Mouse (Mus musculus) frontal cortex, postnatal 36 days (tissue): ENCODE data around the gene Cog5.
A peak's percentile ranks its signal among the peaks of the same experiment; 100 is the strongest.

Experiments used
- DNase-seq, 2 experiments: peaks; one replicate each; pipeline ENCODE4 v3.0.0; 2022; ENCODE audit warnings: low spot score in 2 of 2

Gene Cog5

GRCm38 (mm10) chr12:31938391-31938997 is 283.8 kb downstream of the Cog5 start:
- no peak for DNase-seq

- no peak for DNase-seq
Observed at GRCm38 (mm10) chr12:31939026-31939425, 284.4 kb downstream of the Cog5 start.

GRCm38 (mm10) chr12:31943020-31943654 is 288.5 kb downstream of the Cog5 start:
- no peak for DNase-seq

DNA sequence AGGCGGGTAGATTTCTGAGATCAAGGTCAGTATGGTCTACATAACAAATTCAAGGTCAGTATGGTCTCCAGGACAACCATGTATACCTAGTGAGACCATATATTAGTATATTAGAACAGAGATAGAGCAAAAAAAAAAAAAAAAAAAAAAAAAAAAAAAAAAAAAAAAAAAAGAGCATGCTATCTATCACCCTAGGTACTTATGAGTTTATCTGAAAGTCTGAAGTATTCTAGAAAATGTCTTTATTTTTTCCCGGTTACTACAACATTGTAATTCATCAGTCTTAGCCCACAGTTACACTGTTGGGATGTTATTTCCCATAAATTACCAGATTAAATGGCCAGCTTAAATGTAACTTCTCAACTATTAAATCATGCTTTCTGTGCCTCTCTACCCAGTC is 289.7 kb downstream of the Cog5 start:
- DNase-seq, result no peak

DNA sequence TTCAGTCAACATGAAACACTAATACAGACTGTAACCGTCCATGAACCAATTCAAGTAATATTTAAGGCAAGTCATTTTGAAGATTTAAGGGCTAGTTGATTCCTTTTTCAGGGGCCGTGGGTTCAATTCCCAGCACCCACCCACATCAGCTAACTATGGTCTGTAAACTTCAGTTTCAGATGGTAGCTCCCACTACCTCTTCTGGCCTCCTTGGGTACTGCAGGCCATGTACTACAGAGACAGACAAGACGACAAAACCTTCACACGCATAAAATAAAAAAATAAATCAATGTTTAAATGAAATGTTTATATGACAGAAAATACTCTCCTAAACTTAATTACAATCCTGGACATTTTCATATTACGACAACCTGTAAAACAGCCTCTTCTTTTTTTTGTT is 292.8 kb downstream of the Cog5 start:
- DNase-seq, result no peak

GRCm38 (mm10) chr12:31948101-31949000 is 293.7 kb downstream of the Cog5 start:
- no peak for DNase-seq

DNA sequence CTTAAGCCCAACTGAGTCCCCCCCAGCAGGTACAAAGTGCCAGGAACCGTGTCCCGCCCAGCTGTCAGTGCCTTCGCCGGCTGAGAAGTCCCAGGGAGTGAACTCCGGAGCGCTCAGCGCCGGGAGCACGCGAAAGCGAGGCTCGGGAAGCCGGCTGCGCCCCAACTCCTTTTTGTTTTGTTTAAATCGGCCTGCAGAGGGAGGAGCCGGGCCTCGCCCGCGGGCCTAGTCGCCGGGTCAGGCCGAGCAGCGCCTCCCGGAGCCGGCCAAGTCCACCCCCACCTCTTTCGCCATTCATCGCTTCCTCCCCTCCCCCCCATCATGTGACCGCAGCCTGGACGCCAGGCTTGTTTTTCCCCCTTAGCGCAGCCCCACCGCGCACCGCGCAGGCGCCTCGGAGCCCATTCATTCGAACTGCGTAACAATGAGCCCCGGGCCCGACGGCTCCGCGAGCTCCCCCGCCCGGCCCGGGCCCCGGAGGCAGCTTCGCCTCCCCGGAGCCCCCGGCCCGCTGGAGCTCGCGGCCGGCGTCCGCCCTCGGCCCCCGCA is 294.6 kb downstream of the Cog5 start:
- DNase-seq, result peak; percentile 87

- DNase-seq, result peak; percentile 99 to 100
Observed at GRCm38 (mm10) chr12:31949759-31950658, 295.3 kb downstream of the Cog5 start, which contains the start of gene Hbp1. Gene Hbp1, minus strand, starts transcription at chr12:31950535.

GRCm38 (mm10) chr12:31950659-31951031 is 296.0 kb downstream of the Cog5 start:
- no peak for DNase-seq

DNA sequence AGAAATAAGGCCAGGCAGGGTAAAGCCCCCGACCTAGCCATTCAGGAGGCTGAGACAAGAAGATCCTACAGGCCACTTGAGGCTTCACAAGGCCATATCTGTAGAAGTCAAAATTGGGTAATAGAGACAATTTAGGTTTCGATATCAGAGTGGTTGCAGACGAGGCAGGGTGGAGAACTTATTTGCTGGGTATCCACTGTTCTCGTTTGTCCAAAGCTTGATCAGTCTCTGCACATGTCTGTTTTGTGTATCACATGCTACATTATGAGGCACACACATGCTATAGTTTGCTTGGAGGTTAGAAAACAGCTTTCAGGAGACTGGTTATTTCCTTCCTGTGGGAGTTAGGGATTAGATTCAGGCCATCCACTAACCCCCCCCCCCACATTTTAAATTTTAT is 301.2 kb downstream of the Cog5 start:
- no peak for DNase-seq

GRCm38 (mm10) chr12:31964074-31964473 is 309.4 kb downstream of the Cog5 start:
- DNase-seq, result no peak

DNA sequence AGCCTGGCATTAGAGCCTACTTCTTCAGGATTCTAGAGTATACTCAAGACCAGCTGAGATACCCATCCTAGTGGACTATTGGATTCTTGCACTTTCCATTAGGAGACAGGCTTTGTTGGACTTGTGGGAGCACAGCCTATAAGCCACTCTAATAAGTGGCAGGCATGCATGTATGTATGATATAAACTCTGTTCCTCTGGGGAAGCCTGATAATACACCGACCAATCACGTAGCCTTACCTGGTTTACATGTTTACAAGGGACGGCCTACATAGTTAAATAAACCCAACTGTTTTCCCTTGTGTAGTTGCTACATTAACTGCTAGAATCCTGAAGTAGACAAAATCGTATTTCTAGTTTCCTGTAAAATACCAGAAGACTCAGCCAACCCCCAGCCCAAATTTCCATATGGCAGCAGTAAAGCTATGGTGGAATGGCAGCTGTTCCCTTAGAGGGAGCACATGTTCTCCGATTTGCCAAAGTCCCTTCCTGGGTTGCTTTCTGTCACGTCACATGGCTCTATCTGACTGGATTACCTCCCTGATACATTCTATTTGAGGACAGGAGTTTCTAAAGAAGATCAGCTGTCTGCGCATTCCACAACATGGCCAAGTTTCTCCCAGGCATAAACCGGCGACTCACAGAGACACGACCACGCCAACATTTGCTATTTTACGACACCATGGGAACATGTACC is 311.0 kb downstream of the Cog5 start:
- DNase-seq, result no peak

DNA sequence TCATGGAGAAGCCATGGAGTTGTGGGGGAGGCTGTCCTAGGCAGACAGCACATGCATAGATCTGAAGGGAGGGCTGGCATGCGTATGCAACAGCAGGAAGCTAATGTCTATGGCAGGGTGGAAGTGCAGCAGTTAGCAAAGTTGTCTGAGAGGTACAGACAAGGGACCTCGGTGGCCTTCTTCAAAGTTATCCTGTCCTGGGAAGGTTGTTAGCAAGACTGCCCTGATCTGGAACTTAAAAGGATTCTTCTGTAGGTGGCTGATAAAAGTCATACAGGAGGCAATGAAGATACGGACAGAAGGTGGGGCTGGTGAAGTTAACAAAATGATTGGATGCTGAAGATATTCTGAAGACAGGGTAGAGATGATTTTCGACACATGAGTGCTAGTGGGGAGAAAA is 311.7 kb downstream of the Cog5 start:
- DNase-seq, result no peak

DNA sequence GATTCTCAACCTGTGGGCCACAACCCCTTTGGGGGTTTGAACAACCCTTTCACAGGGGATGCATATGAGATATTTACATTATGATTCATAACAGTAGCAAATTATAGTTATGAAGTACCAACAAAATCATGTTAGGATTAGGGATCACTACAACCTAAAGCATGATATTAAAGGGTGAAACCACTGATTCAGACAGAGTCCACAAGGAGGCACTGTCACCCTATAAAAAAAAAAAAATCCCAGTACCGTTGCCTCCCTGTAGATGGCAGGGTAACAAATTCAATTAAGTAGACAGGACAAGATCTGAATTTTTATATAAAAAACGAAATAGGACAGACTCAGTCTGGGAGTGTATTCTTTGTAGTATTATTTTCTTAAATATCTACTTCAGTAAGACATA is 312.9 kb downstream of the Cog5 start:
- DNase-seq, result peak in 1 of 2 experiments; percentile 68

DNA sequence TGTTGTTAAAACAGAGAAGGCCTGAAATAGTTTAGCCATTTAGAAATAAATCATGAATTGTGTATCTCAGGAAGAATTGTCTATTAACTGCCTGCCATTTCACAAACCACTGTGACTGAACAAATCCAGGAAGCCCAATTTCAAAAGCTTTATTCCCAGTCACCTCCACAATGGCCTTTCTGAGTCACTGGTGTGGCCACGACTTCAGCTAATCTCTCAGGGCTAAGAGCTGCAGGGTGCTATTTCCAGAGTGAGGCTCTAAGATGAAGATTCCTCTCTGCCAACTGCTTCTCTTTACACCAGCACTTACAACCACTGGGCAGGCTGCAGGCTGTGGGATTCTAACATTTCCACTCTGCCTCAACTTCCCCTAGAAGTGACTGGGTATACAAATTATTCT is 314.4 kb downstream of the Cog5 start:
- no peak for DNase-seq

GRCm38 (mm10) chr12:31971547-31971946 is 316.9 kb downstream of the Cog5 start:
- DNase-seq, result no peak

GRCm38 (mm10) chr12:31973473-31974172 is 319.0 kb downstream of the Cog5 start:
- no peak for DNase-seq

DNA sequence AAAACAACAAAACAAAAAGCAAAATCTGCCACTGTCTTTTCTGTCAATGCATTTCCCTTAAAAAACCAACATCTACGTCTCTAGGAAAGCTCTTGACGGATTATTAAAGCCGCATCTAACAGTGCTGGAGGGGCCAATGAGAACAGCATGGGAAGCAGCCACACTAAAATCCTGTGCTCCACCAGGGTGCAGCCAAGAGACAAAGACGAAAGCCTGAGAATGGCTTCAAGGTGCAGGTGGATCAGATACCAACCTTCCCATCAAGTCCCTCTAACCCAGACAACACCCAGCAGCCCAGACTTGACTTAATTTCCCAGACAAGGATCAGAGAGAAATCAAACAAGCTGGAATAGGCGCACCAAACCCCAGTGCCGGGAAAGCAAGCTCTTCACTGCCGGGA is 321.9 kb downstream of the Cog5 start:
- DNase-seq, result no peak

DNA sequence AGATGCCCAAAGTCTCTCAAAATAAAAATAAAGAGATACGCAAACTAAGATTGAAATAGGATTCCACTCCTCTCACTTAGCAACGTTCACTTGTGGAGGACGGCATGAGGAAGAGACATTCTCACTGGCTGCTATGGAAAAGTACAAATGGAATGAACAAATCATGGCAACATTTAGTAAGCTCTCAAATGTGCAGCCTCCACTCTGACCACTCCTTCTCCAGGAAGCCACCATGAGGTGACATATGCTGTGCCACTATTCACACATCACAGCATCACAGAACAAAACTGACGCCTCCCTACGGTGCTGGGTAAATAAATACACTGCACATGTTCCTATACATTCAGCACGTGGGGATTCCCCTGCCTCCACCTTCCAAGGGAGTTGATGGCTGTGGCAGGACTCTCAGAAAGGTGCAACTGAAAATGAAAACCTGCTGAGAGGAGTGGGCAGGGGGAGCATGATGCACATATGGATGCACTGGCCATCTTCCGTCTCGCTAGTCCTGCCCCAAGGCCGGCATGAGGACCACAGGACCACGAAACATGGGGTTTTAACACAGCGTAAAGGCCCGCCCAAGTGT is 323.0 kb downstream of the Cog5 start:
- no peak for DNase-seq

GRCm38 (mm10) chr12:31983238-31983637 is 328.6 kb downstream of the Cog5 start:
- DNase-seq, result no peak
